Mouse (Mus musculus): ENCODE measurements at regions not wholly inside any gene's neighbourhood (a gene's known extent, or its start where the extent isn't known, plus 50 kb on each side); places are given as distances from the start of the nearest gene placed in this dataset.

- no peak for DNase-seq (ENCODE audit: extremely low spot score in 1 of 2, low spot score in 1 of 2)
Observed at GRCm38 (mm10) chr17:62423476-62424385, 457.4 kb downstream of the Efna5 start.

- DNase-seq (ENCODE audit: extremely low spot score in 1 of 2, low spot score in 1 of 2) = no peak
Observed at GRCm38 (mm10) chr17:62417584-62417983, 463.5 kb downstream of the Efna5 start.

- DNase-seq (ENCODE audit: extremely low spot score in 1 of 2, low spot score in 1 of 2) = peak; percentile 12 to 31
Observed at GRCm38 (mm10) chr17:62415152-62415551, 466.0 kb downstream of the Efna5 start.

GRCm38 (mm10) chr17:62412666-62413180 is 468.4 kb downstream of the Efna5 start:
- no peak for DNase-seq (ENCODE audit: extremely low spot score in 1 of 2, low spot score in 1 of 2)

- DNase-seq (ENCODE audit: extremely low spot score in 1 of 2, low spot score in 1 of 2) = no peak
Observed at GRCm38 (mm10) chr17:62403739-62404138, 477.4 kb downstream of the Efna5 start.

- DNase-seq (ENCODE audit: extremely low spot score in 1 of 2, low spot score in 1 of 2) = no peak
Observed at GRCm38 (mm10) chr17:62393355-62394006, 487.6 kb downstream of the Efna5 start.

- no peak for DNase-seq (ENCODE audit: extremely low spot score in 1 of 2, low spot score in 1 of 2)
Observed at GRCm38 (mm10) chr17:62384053-62384452, 497.1 kb downstream of the Efna5 start.

GRCm38 (mm10) chr17:62378868-62379417 is 502.2 kb downstream of the Efna5 start:
- DNase-seq (ENCODE audit: extremely low spot score in 1 of 2, low spot score in 1 of 2) = no peak

GRCm38 (mm10) chr17:62369100-62369499 is 512.0 kb downstream of the Efna5 start:
- DNase-seq (ENCODE audit: extremely low spot score in 1 of 2, low spot score in 1 of 2) = peak in 1 of 2 experiments; percentile 7

GRCm38 (mm10) chr17:62367937-62368336 is 513.2 kb downstream of the Efna5 start:
- no peak for DNase-seq (ENCODE audit: extremely low spot score in 1 of 2, low spot score in 1 of 2)

GRCm38 (mm10) chr17:62358323-62358722 is 522.8 kb downstream of the Efna5 start:
- DNase-seq (ENCODE audit: extremely low spot score in 1 of 2, low spot score in 1 of 2) = no peak

GRCm38 (mm10) chr17:62337890-62338557 is 543.1 kb downstream of the Efna5 start:
- DNase-seq (ENCODE audit: extremely low spot score in 1 of 2, low spot score in 1 of 2) = no peak

GRCm38 (mm10) chr17:62330226-62330625 is 550.9 kb downstream of the Efna5 start:
- DNase-seq (ENCODE audit: extremely low spot score in 1 of 2, low spot score in 1 of 2) = peak; percentile 18 to 60

- no peak for DNase-seq (ENCODE audit: extremely low spot score in 1 of 2, low spot score in 1 of 2)
Observed at GRCm38 (mm10) chr17:62326844-62327243, 554.3 kb downstream of the Efna5 start.

GRCm38 (mm10) chr17:62319033-62319432 is 562.1 kb downstream of the Efna5 start:
- peak in 1 of 2 experiments; percentile 34 for DNase-seq (ENCODE audit: extremely low spot score in 1 of 2, low spot score in 1 of 2)

- no peak for DNase-seq (ENCODE audit: extremely low spot score in 1 of 2, low spot score in 1 of 2)
Observed at GRCm38 (mm10) chr17:62310059-62310458, 571.1 kb downstream of the Efna5 start.

GRCm38 (mm10) chr17:62307111-62307510 is 574.0 kb downstream of the Efna5 start:
- DNase-seq (ENCODE audit: extremely low spot score in 1 of 2, low spot score in 1 of 2) = no peak

- DNase-seq (ENCODE audit: extremely low spot score in 1 of 2, low spot score in 1 of 2) = no peak
Observed at GRCm38 (mm10) chr17:62306524-62306923, 574.6 kb downstream of the Efna5 start.

- no peak for DNase-seq (ENCODE audit: extremely low spot score in 1 of 2, low spot score in 1 of 2)
Observed at GRCm38 (mm10) chr17:62305140-62305539, 576.0 kb downstream of the Efna5 start.

- DNase-seq (ENCODE audit: extremely low spot score in 1 of 2, low spot score in 1 of 2) = no peak
Observed at GRCm38 (mm10) chr17:62304073-62304472, 577.0 kb downstream of the Efna5 start.

GRCm38 (mm10) chr17:62299875-62300274 is 581.2 kb downstream of the Efna5 start:
- DNase-seq (ENCODE audit: extremely low spot score in 1 of 2, low spot score in 1 of 2) = peak in 1 of 2 experiments; percentile 48
